Mouse (Mus musculus): ENCODE results near the gene Tmprss11f. TPM values are rescaled to one million over a fixed set of nuclear protein-coding genes. Genes with fewer than 3 reads are reported as not detected.
"Not testable (repeated sequence)": the region's sequence is repeated elsewhere in the genome, so short reads cannot be mapped to it uniquely, and the experiment has no call there.

Gene Tmprss11f
- polyA plus RNA-seq (2015; fragmentation: Nextera tagmentation; extraction: Ambion mirVana): 1.5 and 3.0 TPM in 2 replicates

DNA sequence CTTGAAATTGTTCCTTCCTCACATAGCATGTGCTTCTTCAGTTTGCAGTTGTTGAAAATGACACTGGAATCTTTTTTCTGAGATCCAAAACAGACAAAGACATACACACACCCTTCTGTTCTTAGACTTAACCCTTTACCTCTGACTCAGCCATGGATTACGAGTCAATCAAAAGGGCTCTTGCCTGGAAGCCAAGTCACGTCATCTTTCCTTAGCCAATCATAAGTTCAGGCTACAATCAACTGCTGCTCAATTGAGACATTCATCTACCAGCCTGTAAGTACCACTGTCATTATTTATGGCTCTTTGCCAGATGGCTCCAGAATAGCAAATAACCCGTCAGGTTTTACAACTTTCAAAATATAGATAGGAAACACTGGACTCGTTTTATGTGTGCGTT, at the start of gene Tmprss11f:
Gene Tmprss11f (minus strand): TSS at position 101 of the 400 bp plus-strand sequence.
- H3K4me1 ChIP-seq (ENCODE audit: control insufficient read depth, insufficient read depth, low read length): no peaks in the 10 kb centered on the region
- WGBS: 53% methylated on average over 5 of the region's 5 CpGs
- H3K36me3 ChIP-seq (ENCODE audit: control insufficient read depth, insufficient read depth, low read length): no peaks in the 10 kb centered on the region
- no peak for ATAC-seq (ENCODE audit: insufficient read depth, low FRiP score)
- no peak within 1 kb of the TSS for H3K9ac ChIP-seq (ENCODE audit: low read length)
- H3K9me3 ChIP-seq (replicated peaks; ENCODE audit: control insufficient read depth, low read length): no peaks in the 10 kb centered on the region
- H3K4me2 ChIP-seq (ENCODE audit: low read depth, low read length): no peak within 1 kb of the TSS
- H3K27me3 ChIP-seq (ENCODE audit: control insufficient read depth, insufficient read depth, low read length): no peaks in the 10 kb centered on the region
- no peak within 1 kb of the TSS for H3K4me3 ChIP-seq (replicated peaks; ENCODE audit: low read length)
- no peak within 1 kb of the TSS for H3K27ac ChIP-seq (ENCODE audit: low read length)

DNA sequence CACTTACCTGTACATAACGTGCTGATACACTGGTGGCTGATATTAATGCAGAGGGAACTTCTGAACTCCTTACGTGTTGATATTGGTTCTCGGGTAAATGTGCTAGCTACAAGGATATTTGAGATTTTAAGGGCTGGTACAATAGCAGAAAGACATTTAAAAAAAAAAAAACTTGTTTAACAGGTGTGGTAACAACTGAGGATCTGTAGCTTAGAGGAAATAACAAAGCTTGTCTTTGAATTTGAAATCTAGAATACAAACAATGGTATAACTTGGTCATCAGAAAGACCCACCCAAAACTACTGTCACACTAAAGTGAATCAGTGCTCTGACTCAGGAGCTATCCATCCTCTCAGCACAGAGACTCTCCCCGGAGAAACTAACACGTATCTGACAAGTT, 44.0 kb upstream of the Tmprss11f start, which contains the start of gene Tmprss11b:
Gene Tmprss11b (minus strand): TSS at position 101 of the 400 bp plus-strand sequence.
- Histone ChIP-seq H3K4me1 (ENCODE audit: control insufficient read depth, insufficient read depth, low read length) (no peaks in the 10 kb centered on the region), H3K27ac (ENCODE audit: low read length) (no peak within 1 kb of the TSS), H3K4me2 (ENCODE audit: low read depth, low read length) (no peak within 1 kb of the TSS), H3K4me3 (replicated peaks; ENCODE audit: low read length) (no peak within 1 kb of the TSS), H3K9ac (ENCODE audit: low read length) (no peak within 1 kb of the TSS), H3K9me3 (replicated peaks; ENCODE audit: control insufficient read depth, low read length) (no peaks in the 10 kb centered on the region), H3K36me3 (ENCODE audit: control insufficient read depth, insufficient read depth, low read length) (no peaks in the 10 kb centered on the region), H3K27me3 (ENCODE audit: control insufficient read depth, insufficient read depth, low read length) (no peaks in the 10 kb centered on the region)
- ATAC-seq (ENCODE audit: insufficient read depth, low FRiP score): no peak
- 59% methylated on average over 5 of the region's 5 CpGs for WGBS

DNA sequence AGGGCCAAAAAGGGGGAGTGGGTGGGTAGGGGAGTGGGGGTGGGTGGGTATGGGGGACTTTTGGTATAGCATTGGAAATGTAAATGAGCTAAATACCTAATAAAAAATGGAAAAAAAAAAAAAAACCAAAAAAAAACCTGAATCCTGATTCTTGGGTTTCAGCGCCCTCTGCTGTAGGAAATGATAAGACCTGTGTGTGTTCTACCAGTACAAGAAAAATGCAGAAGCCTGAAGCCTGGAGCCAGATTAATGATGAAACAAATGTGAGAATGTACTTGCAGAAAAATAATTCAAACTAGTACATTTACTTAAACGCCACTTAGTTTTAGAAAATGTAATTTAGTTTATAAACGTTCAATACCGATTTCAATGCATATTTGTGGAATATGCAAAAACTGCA, 17.0 kb upstream of the Tmprss11f start:
- WGBS: 25% methylated on average over 4 of the region's 4 CpGs
- H3K27ac ChIP-seq (ENCODE audit: low read length): not testable (repeated sequence)

DNA sequence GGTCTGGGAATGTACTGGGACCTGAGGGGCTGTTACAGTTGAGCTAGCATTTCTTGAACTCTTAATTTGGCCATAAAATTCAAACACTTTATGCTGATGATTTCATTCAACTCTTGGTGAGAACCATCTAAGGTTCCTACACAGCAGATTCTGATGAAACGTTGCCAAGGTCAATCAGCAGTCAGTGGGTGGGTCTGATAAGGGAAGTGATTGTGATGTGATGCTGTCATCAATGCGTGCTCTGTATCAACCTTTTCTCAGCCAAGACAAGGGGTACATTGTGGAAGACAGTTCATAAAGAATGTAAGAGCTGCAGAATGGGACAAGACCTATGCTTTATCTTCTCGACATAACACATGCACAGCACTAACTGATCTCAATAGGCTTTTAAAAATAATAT, 8.6 kb upstream of the Tmprss11f start:
- H3K27me3 ChIP-seq (ENCODE audit: control insufficient read depth, insufficient read depth, low read length): no peaks in the 10 kb centered on the region
- no peak overlapping the region for H3K9ac ChIP-seq (ENCODE audit: low read length)

More for the DNA sequence above, 17.0 kb upstream of the Tmprss11f start:
- not testable (repeated sequence) for H3K4me2 ChIP-seq (ENCODE audit: low read depth, low read length); H3K4me3 ChIP-seq (replicated peaks; ENCODE audit: low read length); H3K36me3 ChIP-seq (ENCODE audit: control insufficient read depth, insufficient read depth, low read length); H3K9ac ChIP-seq (ENCODE audit: low read length); H3K9me3 ChIP-seq (replicated peaks; ENCODE audit: control insufficient read depth, low read length); ATAC-seq (ENCODE audit: insufficient read depth, low FRiP score); H3K27me3 ChIP-seq (ENCODE audit: control insufficient read depth, insufficient read depth, low read length); H3K4me1 ChIP-seq (ENCODE audit: control insufficient read depth, insufficient read depth, low read length)

DNA sequence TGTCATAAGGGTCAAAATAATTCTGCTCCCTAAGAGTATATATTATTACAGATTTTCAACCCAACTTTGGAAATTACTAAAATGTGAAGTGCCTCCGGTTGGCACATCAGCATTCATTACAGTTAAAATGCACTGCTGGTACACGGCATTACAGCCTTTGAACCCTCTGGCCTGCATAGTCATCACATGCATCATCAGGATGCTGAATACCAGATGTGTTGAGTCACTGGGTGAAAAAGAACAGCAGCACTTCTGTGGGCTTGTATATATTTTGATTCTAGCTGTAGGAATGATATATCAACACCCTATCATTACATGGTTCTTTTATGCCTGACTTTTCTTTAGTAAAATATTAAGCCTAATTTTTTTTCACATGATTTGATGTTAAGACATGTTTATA, 1.5 kb downstream of the Tmprss11f start:
- Histone ChIP-seq H3K9ac (ENCODE audit: low read length) (no peak overlapping the region), H3K36me3 (ENCODE audit: control insufficient read depth, insufficient read depth, low read length) (no peaks in the 10 kb centered on the region), H3K9me3 (replicated peaks; ENCODE audit: control insufficient read depth, low read length) (no peaks in the 10 kb centered on the region), H3K27ac (ENCODE audit: low read length) (no peak overlapping the region), H3K4me2 (ENCODE audit: low read depth, low read length) (no peak overlapping the region), H3K4me3 (replicated peaks; ENCODE audit: low read length) (no peak overlapping the region), H3K27me3 (ENCODE audit: control insufficient read depth, insufficient read depth, low read length) (no peaks in the 10 kb centered on the region), H3K4me1 (ENCODE audit: control insufficient read depth, insufficient read depth, low read length) (no peaks in the 10 kb centered on the region)
- no peak for ATAC-seq (ENCODE audit: insufficient read depth, low FRiP score)
- 55% methylated on average over 2 of the region's 2 CpGs for WGBS

More for the DNA sequence above, 8.6 kb upstream of the Tmprss11f start:
- Histone ChIP-seq H3K4me1 (ENCODE audit: control insufficient read depth, insufficient read depth, low read length) (no peaks in the 10 kb centered on the region), H3K9me3 (replicated peaks; ENCODE audit: control insufficient read depth, low read length) (no peaks in the 10 kb centered on the region), H3K27ac (ENCODE audit: low read length) (no peak overlapping the region), H3K4me2 (ENCODE audit: low read depth, low read length) (no peak overlapping the region), H3K36me3 (ENCODE audit: control insufficient read depth, insufficient read depth, low read length) (no peaks in the 10 kb centered on the region), H3K4me3 (replicated peaks; ENCODE audit: low read length) (no peak overlapping the region)
- ATAC-seq (ENCODE audit: insufficient read depth, low FRiP score): no peak
- 58% methylated on average over 3 of the region's 3 CpGs for WGBS

DNA sequence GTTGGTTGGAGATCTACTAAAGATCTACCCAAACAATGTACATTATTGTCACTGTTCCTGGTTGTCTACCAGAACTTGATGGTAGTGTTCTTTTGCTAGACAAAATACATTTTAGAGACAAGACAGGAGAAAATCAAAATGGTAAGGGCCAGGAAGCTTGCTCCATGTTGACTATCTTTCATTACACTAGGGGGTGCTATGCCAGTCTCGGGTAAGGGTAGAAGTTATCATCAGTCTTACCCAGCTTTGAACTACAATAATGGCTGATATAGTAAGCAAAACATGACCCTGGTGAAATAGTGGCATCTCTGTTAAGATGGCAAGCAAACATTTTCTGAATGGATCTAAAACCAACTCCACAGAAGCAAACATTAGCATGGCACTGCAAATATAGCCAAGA, 10.4 kb downstream of the Tmprss11f start:
- Histone ChIP-seq H3K4me1 (ENCODE audit: control insufficient read depth, insufficient read depth, low read length) (no peaks in the 10 kb centered on the region), H3K36me3 (ENCODE audit: control insufficient read depth, insufficient read depth, low read length) (no peaks in the 10 kb centered on the region), H3K9me3 (replicated peaks; ENCODE audit: control insufficient read depth, low read length) (no peaks in the 10 kb centered on the region), H3K9ac (ENCODE audit: low read length) (no peak overlapping the region), H3K27me3 (ENCODE audit: control insufficient read depth, insufficient read depth, low read length) (no peaks in the 10 kb centered on the region), H3K27ac (ENCODE audit: low read length) (no peak overlapping the region), H3K4me3 (replicated peaks; ENCODE audit: low read length) (no peak overlapping the region), H3K4me2 (ENCODE audit: low read depth, low read length) (no peak overlapping the region)
- ATAC-seq (ENCODE audit: insufficient read depth, low FRiP score): no peak
- WGBS: 83% methylated on average over 1 of the region's 1 CpGs

DNA sequence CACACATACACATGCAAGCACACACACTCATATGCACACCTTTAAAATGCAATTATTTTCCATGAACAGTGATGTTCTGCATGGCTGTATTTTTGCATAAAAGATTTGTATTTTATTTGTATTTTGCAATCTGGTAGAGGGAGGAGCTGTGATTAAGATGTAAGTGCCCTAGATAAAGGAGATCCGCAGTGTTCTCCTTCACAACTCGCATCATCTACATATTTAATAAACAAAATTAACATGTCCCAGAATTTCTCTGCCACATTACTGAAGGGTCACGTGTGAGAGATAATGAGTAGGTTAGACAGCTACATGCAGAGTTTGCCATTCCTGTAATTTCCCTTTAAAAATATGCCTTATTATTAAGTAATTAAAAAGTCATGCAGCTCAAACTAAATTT, 46.3 kb downstream of the Tmprss11f start:
- Histone ChIP-seq H3K4me2 (ENCODE audit: low read depth, low read length) (no peak overlapping the region), H3K36me3 (ENCODE audit: control insufficient read depth, insufficient read depth, low read length) (no peaks in the 10 kb centered on the region), H3K9ac (ENCODE audit: low read length) (no peak overlapping the region), H3K9me3 (replicated peaks; ENCODE audit: control insufficient read depth, low read length) (no peaks in the 10 kb centered on the region), H3K27ac (ENCODE audit: low read length) (no peak overlapping the region), H3K27me3 (ENCODE audit: control insufficient read depth, insufficient read depth, low read length) (no peaks in the 10 kb centered on the region), H3K4me3 (replicated peaks; ENCODE audit: low read length) (no peak overlapping the region), H3K4me1 (ENCODE audit: control insufficient read depth, insufficient read depth, low read length) (no peaks in the 10 kb centered on the region)
- WGBS: 82% methylated on average over 3 of the region's 3 CpGs
- ATAC-seq (ENCODE audit: insufficient read depth, low FRiP score): no peak

DNA sequence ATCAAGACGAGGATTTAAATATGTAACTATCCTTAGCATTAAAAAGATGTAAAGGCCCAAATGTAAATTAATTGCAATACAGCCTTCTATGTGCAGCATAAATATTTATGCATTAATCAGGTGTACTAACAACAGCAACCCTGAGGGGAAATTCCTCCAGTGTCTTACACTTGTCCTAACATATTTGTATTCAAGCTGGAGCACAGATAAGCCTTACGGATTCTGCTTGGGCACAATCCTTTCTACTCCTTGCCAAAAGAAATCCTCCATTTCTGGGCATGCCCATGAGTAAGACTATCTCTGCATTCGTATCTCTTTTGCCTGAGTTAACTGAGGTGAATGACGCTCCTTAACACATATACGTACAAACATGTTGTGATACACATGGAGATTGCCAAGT, 49.6 kb downstream of the Tmprss11f start:
- Histone ChIP-seq H3K27me3 (ENCODE audit: control insufficient read depth, insufficient read depth, low read length) (no peaks in the 10 kb centered on the region), H3K27ac (ENCODE audit: low read length) (no peak overlapping the region), H3K4me2 (ENCODE audit: low read depth, low read length) (no peak overlapping the region), H3K36me3 (ENCODE audit: control insufficient read depth, insufficient read depth, low read length) (no peaks in the 10 kb centered on the region), H3K4me3 (replicated peaks; ENCODE audit: low read length) (no peak overlapping the region), H3K9ac (ENCODE audit: low read length) (no peak overlapping the region), H3K4me1 (ENCODE audit: control insufficient read depth, insufficient read depth, low read length) (no peaks in the 10 kb centered on the region), H3K9me3 (replicated peaks; ENCODE audit: control insufficient read depth, low read length) (no peaks in the 10 kb centered on the region)
- no peak for ATAC-seq (ENCODE audit: insufficient read depth, low FRiP score)
- WGBS: 85% methylated on average over 5 of the region's 5 CpGs

DNA sequence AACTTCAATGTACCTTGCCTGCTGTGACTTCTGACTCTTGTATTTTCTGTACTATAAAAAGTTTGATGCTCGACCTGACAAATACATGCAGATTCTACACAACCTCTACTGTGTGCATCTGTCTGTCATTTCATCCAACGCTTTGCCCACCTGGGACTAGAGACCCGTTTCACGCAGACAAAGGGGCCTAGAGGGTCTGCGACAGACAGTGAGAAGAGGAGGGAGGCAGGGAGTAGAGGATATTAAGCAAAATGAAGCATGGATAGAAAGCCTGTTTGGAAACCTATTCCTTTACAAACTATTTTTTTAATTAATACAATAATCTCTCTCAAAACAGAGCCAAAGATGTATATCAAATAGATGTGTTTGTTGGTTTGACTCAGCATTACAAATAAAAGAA, 50.2 kb downstream of the Tmprss11f start:
- no peaks in the 10 kb centered on the region for H3K9me3 ChIP-seq (replicated peaks; ENCODE audit: control insufficient read depth, low read length)
- H3K4me1 ChIP-seq (ENCODE audit: control insufficient read depth, insufficient read depth, low read length): no peaks in the 10 kb centered on the region
- no peaks in the 10 kb centered on the region for H3K36me3 ChIP-seq (ENCODE audit: control insufficient read depth, insufficient read depth, low read length)
- no peak overlapping the region for H3K27ac ChIP-seq (ENCODE audit: low read length)
- 74% methylated on average over 5 of the region's 5 CpGs for WGBS
- no peak overlapping the region for H3K9ac ChIP-seq (ENCODE audit: low read length)
- no peak overlapping the region for H3K4me2 ChIP-seq (ENCODE audit: low read depth, low read length)
- no peaks in the 10 kb centered on the region for H3K27me3 ChIP-seq (ENCODE audit: control insufficient read depth, insufficient read depth, low read length)
- H3K4me3 ChIP-seq (replicated peaks; ENCODE audit: low read length): no peak overlapping the region
- no peak for ATAC-seq (ENCODE audit: insufficient read depth, low FRiP score)

DNA sequence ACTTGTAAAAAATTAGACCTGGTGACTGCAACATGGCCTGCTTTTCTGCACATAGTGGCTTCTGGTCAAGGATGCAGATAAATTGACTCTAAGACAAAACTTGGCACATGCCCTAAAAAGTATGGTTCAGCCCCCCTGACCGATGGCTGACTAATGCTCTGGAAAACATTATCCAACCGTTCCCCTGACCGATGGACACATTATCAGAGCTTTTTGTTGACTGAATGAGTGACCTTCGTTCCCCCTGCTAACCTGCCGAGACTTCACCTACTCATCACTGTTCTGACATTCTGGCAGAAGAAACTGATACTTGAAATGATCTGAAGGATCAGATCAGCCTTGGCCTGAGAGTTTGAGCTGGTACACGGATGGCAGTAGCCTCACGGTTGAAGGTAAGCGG, 53.5 kb downstream of the Tmprss11f start:
- H3K4me1 ChIP-seq (ENCODE audit: control insufficient read depth, insufficient read depth, low read length); H3K4me2 ChIP-seq (ENCODE audit: low read depth, low read length); H3K36me3 ChIP-seq (ENCODE audit: control insufficient read depth, insufficient read depth, low read length); ATAC-seq (ENCODE audit: insufficient read depth, low FRiP score); H3K27me3 ChIP-seq (ENCODE audit: control insufficient read depth, insufficient read depth, low read length); H3K9ac ChIP-seq (ENCODE audit: low read length); H3K9me3 ChIP-seq (replicated peaks; ENCODE audit: control insufficient read depth, low read length); H3K4me3 ChIP-seq (replicated peaks; ENCODE audit: low read length); H3K27ac ChIP-seq (ENCODE audit: low read length): not testable (repeated sequence)
- 72% methylated on average over 8 of the region's 8 CpGs for WGBS
